Comparison of ENCODE assay signal across 26 mouse cellular contexts in the genomic region with DNA sequence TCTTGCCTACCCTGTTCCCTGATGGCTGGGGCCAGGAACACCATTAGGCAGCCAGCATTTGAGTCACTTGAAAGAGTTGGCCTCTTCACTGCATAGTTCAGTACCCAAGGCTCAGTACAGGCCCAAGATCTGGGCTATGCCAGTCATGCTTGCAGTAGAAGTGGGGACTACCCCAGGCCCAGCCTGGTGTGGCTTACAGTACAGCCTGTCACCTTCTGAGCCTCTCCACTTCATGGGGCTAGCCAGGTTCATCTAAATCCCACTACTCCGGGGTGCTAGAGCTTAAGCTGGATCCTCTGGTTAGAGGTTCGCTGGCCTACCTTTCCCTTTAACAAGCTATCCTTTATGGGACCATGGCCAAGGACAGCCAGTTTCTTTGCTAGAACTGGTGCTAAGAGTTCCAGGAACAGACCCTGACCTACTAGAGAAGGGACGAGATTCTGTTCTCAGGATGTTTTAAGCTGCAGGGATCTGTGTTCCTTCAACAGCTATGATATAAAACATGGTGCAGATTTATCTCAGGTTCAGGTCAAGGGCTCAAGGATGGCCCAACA. TPM values are rescaled to one million over a fixed set of nuclear protein-coding genes. Genes with fewer than 3 reads are reported as not detected.
DNase-seq lines count a peak whose midpoint lies in the region; ATAC-seq and TF ChIP-seq lines count a peak whose summit lies in the region.
"Had no signal": no experiment of that assay in that cellular context is flagged by ENCODE, and none has a peak within 500 bp of the region (broad histone marks: within the 10 kb centered on the region; RNA-seq: fewer than 3 reads in every experiment).

No protein-coding gene starts in this region.

- 0 out of 2 replicates have a peak overlapping the region, but pooled peaks have one; percentile 16 for H3K9ac ChIP-seq in hindbrain, embryonic 13.5 days
- no peak overlapping the region for H3K9ac ChIP-seq in hindbrain, embryonic 11.5 days (ENCODE audit: low read depth, low read length)
- H3K9ac ChIP-seq in liver, embryonic 16.5 days (ENCODE audit: low read depth, low read length), result no peak overlapping the region
- H3K9ac ChIP-seq: embryonic facial prominence, embryonic 13.5 days; forebrain, embryonic 15.5 days; heart, embryonic 12.5 days; neural tube, embryonic 15.5 days; stomach, embryonic 15.5 days had no signal

- no peak for TF ChIP-seq POLR2A in cerebellum, adult 2 months (IDR thresholded peaks at IDR 0.05; ENCODE audit: borderline replicate concordance, insufficient read depth, low read length)

- WGBS in cerebellum, adult 2 months, result 88% methylated on average over 3 of the region's 3 CpGs
- WGBS in hindbrain, embryonic 13.5 days, result 91% methylated on average over 3 of the region's 3 CpGs
- WGBS in hindbrain, embryonic 11.5 days, result 95% methylated on average over 3 of the region's 3 CpGs
- 77% methylated on average over 3 of the region's 3 CpGs for WGBS in liver, embryonic 16.5 days (ENCODE audit: insufficient replicate concordance)

- peaks cover 44% of the 10 kb centered on the region for H3K4me1 ChIP-seq in cerebellum, adult 2 months (ENCODE audit: control insufficient read depth, insufficient read depth, low read length)
- H3K4me1 ChIP-seq in hindbrain, embryonic 13.5 days (replicated peaks), result peaks cover 41% of the 10 kb centered on the region
- peaks cover 4% of the 10 kb centered on the region; the same call in 1 of the 2 replicates for H3K4me1 ChIP-seq in hindbrain, embryonic 11.5 days (replicated peaks; ENCODE audit: control insufficient read depth, insufficient read depth, low read length)
- H3K4me1 ChIP-seq in megakaryocyte, embryonic 14.5 days, result peaks cover 59% of the 10 kb centered on the region
- H3K4me1 ChIP-seq in liver, embryonic 16.5 days (ENCODE audit: control insufficient read depth, low read depth, low read length), result peaks cover 28% of the 10 kb centered on the region

- H3K27me3 ChIP-seq in cerebellum, adult 2 months (ENCODE audit: control insufficient read depth, insufficient read depth, low read length), result no peaks in the 10 kb centered on the region
- peaks cover 18% of the 10 kb centered on the region for H3K27me3 ChIP-seq in hindbrain, embryonic 13.5 days
- H3K27me3 ChIP-seq in hindbrain, embryonic 11.5 days (ENCODE audit: control insufficient read depth, insufficient read depth, low read length), result no peaks in the 10 kb centered on the region; the same call in 1 of the 2 replicates
- H3K27me3 ChIP-seq in megakaryocyte, embryonic 14.5 days (replicated peaks), result peaks cover 7% of the 10 kb centered on the region
- H3K27me3 ChIP-seq in liver, embryonic 16.5 days (ENCODE audit: control insufficient read depth, insufficient read depth, low read depth, low read length), result peaks cover 24% of the 10 kb centered on the region
- H3K27me3 ChIP-seq: heart, embryonic 12.5 days; stomach, embryonic 15.5 days had no signal

- H3K36me3 ChIP-seq in hindbrain, embryonic 13.5 days, result peaks cover 48% of the 10 kb centered on the region
- H3K36me3 ChIP-seq in hindbrain, embryonic 11.5 days (ENCODE audit: control insufficient read depth, insufficient read depth, low read length), result peaks cover 3% of the 10 kb centered on the region; the same call in 1 of the 2 replicates
- H3K36me3 ChIP-seq in megakaryocyte, embryonic 14.5 days (replicated peaks; ENCODE audit: low read length), result peaks cover 59% of the 10 kb centered on the region
- H3K36me3 ChIP-seq in liver, embryonic 16.5 days (ENCODE audit: control insufficient read depth, insufficient read depth), result peaks cover 39% of the 10 kb centered on the region

- H3K27ac ChIP-seq in cerebellum, adult 2 months (ENCODE audit: insufficient read depth, low read length), result 0 out of 2 replicates have a peak overlapping the region, but pooled peaks have one; percentile 11
- no peak overlapping the region for H3K27ac ChIP-seq in hindbrain, embryonic 13.5 days
- no peak overlapping the region for H3K27ac ChIP-seq in hindbrain, embryonic 11.5 days (ENCODE audit: low read depth, low read length)
- 0 out of 2 replicates have a peak overlapping the region, but pooled peaks have one; percentile 29 for H3K27ac ChIP-seq in liver, embryonic 16.5 days (ENCODE audit: low read length)
- H3K27ac ChIP-seq: embryonic facial prominence, embryonic 13.5 days; forebrain, embryonic 15.5 days; hindbrain, embryonic 12.5 days; kidney, postnatal 0 days; neural tube, embryonic 15.5 days; stomach, embryonic 15.5 days had no signal

- DNase-seq in cerebellum, adult 2 months, result peak in 1 of 2 experiments; percentile 26
- DNase-seq in hindbrain, embryonic 11.5 days (ENCODE audit: low spot score), result no peak
- DNase-seq in ovary, postnatal 14 days (ENCODE audit: low spot score), result no peak
- DNase-seq: embryo, embryonic 11 days; gastrocnemius, postnatal 14 days; heart, adult 11 months; heart, postnatal 10 days; kidney, adult 18-20 months; left cerebral cortex, postnatal 4 days; lung, adult 2 months; lung, postnatal 14 days; midbrain, embryonic 14.5 days had no signal

- H3K9me3 ChIP-seq in hindbrain, embryonic 13.5 days, result no peaks in the 10 kb centered on the region
- no peaks in the 10 kb centered on the region for H3K9me3 ChIP-seq in hindbrain, embryonic 11.5 days (ENCODE audit: control insufficient read depth, low read length)
- H3K9me3 ChIP-seq in megakaryocyte, embryonic 14.5 days, result peaks cover 4% of the 10 kb centered on the region; the same call in 1 of the 2 replicates
- no peaks in the 10 kb centered on the region for H3K9me3 ChIP-seq in liver, embryonic 16.5 days (replicated peaks; ENCODE audit: control insufficient read depth, low read length)
- H3K9me3 ChIP-seq: embryonic facial prominence, embryonic 13.5 days; forebrain, embryonic 15.5 days; heart, embryonic 12.5 days; hindbrain, embryonic 12.5 days; neural tube, embryonic 15.5 days; stomach, embryonic 15.5 days had no signal

- no peak for ATAC-seq in cerebellum, adult (ENCODE audit: insufficient number of reproducible peaks, low FRiP score, low TSS enrichment)
- no peak for ATAC-seq in hindbrain, embryonic 13.5 days (ENCODE audit: low FRiP score)
- ATAC-seq in hindbrain, embryonic 11.5 days (ENCODE audit: low FRiP score), result no peak
- ATAC-seq in megakaryocyte, adult 5-6 weeks (ENCODE audit: poor library complexity, severe bottlenecking), result no peak
- ATAC-seq in liver, embryonic 16.5 days (ENCODE audit: low read depth), result no peak
- ATAC-seq: forebrain, embryonic 15.5 days had no signal

- no peak overlapping the region for H3K4me3 ChIP-seq in cerebellum, adult 2 months (replicated peaks; ENCODE audit: insufficient read depth, low read depth, low read length)
- no peak overlapping the region for H3K4me3 ChIP-seq in hindbrain, embryonic 13.5 days
- H3K4me3 ChIP-seq in hindbrain, embryonic 11.5 days (ENCODE audit: low read depth, low read length), result no peak overlapping the region
- peak overlapping the region; percentile 30 for H3K4me3 ChIP-seq in megakaryocyte, embryonic 14.5 days (replicated peaks)
- no peak overlapping the region for H3K4me3 ChIP-seq in liver, embryonic 16.5 days (ENCODE audit: low read depth, low read length)
- H3K4me3 ChIP-seq: embryonic facial prominence, embryonic 13.5 days; forebrain, embryonic 15.5 days; heart, embryonic 12.5 days; hindbrain, embryonic 12.5 days; neural tube, embryonic 15.5 days; stomach, embryonic 15.5 days had no signal

- H3K4me2 ChIP-seq in hindbrain, embryonic 13.5 days, result no peak overlapping the region
- no peak overlapping the region for H3K4me2 ChIP-seq in hindbrain, embryonic 11.5 days (replicated peaks; ENCODE audit: low read depth, low read length)
- H3K4me2 ChIP-seq in liver, embryonic 16.5 days (ENCODE audit: low read depth, low read length), result no peak overlapping the region
- H3K4me2 ChIP-seq: forebrain, embryonic 15.5 days; heart, embryonic 12.5 days; hindbrain, embryonic 12.5 days; stomach, embryonic 15.5 days had no signal

- no peak for TF ChIP-seq CTCF in cerebellum, adult 2 months (IDR thresholded peaks at IDR 0.05; ENCODE audit: borderline replicate concordance, insufficient read depth, low read depth, low read length)

RNA-seq across cellular contexts. Expression of a gene that starts 2.1 kb away (rescaled TPM):
- 14.8 and 15.2 TPM in 2 replicates for polyA plus RNA-seq in cerebellum, adult 2 months (2012; rRNA removed)
- polyA plus RNA-seq in hindbrain, embryonic 13.5 days (2015; fragmentation: Nextera tagmentation; extraction: Ambion mirVana), result 35.6 and 38.7 TPM in 2 replicates
- polyA plus RNA-seq in hindbrain, embryonic 11.5 days (2014; fragmentation: Nextera tagmentation; extraction: Ambion mirVana), result 28.6 and 29.0 TPM in 2 replicates
- 3.6 and 8.8 TPM in 2 replicates for polyA plus RNA-seq in megakaryocyte, embryonic 14.5 days (2012; ENCODE audit: insufficient read depth, low replicate concordance)
- total RNA-seq in megakaryocyte, adult 5-6 weeks (2015), result 9.8 and 12.1 TPM in 2 replicates
- total RNA-seq in megakaryocyte, adult 5-6 weeks (2017), result 6.8 and 9.9 TPM in 2 replicates
- 18.5 and 19.6 TPM in 2 replicates for polyA plus RNA-seq in liver, embryonic 16.5 days (2015; fragmentation: Nextera tagmentation; extraction: Ambion mirVana)

RNA-seq across cellular contexts. Expression of a gene that starts 6.3 kb away (rescaled TPM):
- 31.3 and 32.1 TPM in 2 replicates for polyA plus RNA-seq in cerebellum, adult 2 months (2012; rRNA removed)
- polyA plus RNA-seq in hindbrain, embryonic 13.5 days (2015; fragmentation: Nextera tagmentation; extraction: Ambion mirVana), result 21.0 and 24.1 TPM in 2 replicates
- 19.1 and 21.0 TPM in 2 replicates for polyA plus RNA-seq in hindbrain, embryonic 11.5 days (2014; fragmentation: Nextera tagmentation; extraction: Ambion mirVana)
- 16.1 and 37.2 TPM in 2 replicates for polyA plus RNA-seq in megakaryocyte, embryonic 14.5 days (2012; ENCODE audit: insufficient read depth, low replicate concordance)
- total RNA-seq in megakaryocyte, adult 5-6 weeks (2015), result not detected in 2 replicates
- not detected in 2 replicates for total RNA-seq in megakaryocyte, adult 5-6 weeks (2017)
- polyA plus RNA-seq in liver, embryonic 16.5 days (2015; fragmentation: Nextera tagmentation; extraction: Ambion mirVana), result 5.8 and 6.5 TPM in 2 replicates

RNA-seq across cellular contexts. Expression of a gene that starts 23.2 kb away (rescaled TPM):
- 48.2 and 51.5 TPM in 2 replicates for polyA plus RNA-seq in cerebellum, adult 2 months (2012; rRNA removed)
- 43.7 and 46.9 TPM in 2 replicates for polyA plus RNA-seq in hindbrain, embryonic 13.5 days (2015; fragmentation: Nextera tagmentation; extraction: Ambion mirVana)
- polyA plus RNA-seq in hindbrain, embryonic 11.5 days (2014; fragmentation: Nextera tagmentation; extraction: Ambion mirVana), result 82.5 and 84.2 TPM in 2 replicates
- 15.1 and 78.7 TPM in 2 replicates for polyA plus RNA-seq in megakaryocyte, embryonic 14.5 days (2012; ENCODE audit: insufficient read depth, low replicate concordance)
- 38.9 and 42.8 TPM in 2 replicates for total RNA-seq in megakaryocyte, adult 5-6 weeks (2015)
- 32.5 and 47.7 TPM in 2 replicates for total RNA-seq in megakaryocyte, adult 5-6 weeks (2017)
- polyA plus RNA-seq in liver, embryonic 16.5 days (2015; fragmentation: Nextera tagmentation; extraction: Ambion mirVana), result 58.1 and 63.4 TPM in 2 replicates

RNA-seq across cellular contexts. Expression of a gene that starts 28.3 kb away (rescaled TPM):
- not detected in 2 replicates for polyA plus RNA-seq in cerebellum, adult 2 months (2012; rRNA removed)
- polyA plus RNA-seq in hindbrain, embryonic 13.5 days (2015; fragmentation: Nextera tagmentation; extraction: Ambion mirVana), result not detected in 2 replicates
- polyA plus RNA-seq in hindbrain, embryonic 11.5 days (2014; fragmentation: Nextera tagmentation; extraction: Ambion mirVana), result not detected in 2 replicates
- not detected in 2 replicates for polyA plus RNA-seq in megakaryocyte, embryonic 14.5 days (2012; ENCODE audit: insufficient read depth, low replicate concordance)
- total RNA-seq in megakaryocyte, adult 5-6 weeks (2015), result not detected in 2 replicates
- total RNA-seq in megakaryocyte, adult 5-6 weeks (2017), result not detected in 2 replicates
- polyA plus RNA-seq in liver, embryonic 16.5 days (2015; fragmentation: Nextera tagmentation; extraction: Ambion mirVana), result not detected in 2 replicates
- total RNA-seq: layer of hippocampus, postnatal 14 days; left cerebral cortex, adult 8-10 months; left cerebral cortex, postnatal 4 days had no signal
- polyA plus RNA-seq: forebrain, embryonic 15.5 days; heart, embryonic 12.5 days; hindbrain, embryonic 12.5 days; kidney, postnatal 0 days; midbrain, embryonic 14.5 days; neural tube, embryonic 15.5 days had no signal

RNA-seq across cellular contexts. Expression of a gene that starts 39.1 kb away (rescaled TPM):
- 81.0 and 86.9 TPM in 2 replicates for polyA plus RNA-seq in cerebellum, adult 2 months (2012; rRNA removed)
- 43.5 and 51.8 TPM in 2 replicates for polyA plus RNA-seq in hindbrain, embryonic 13.5 days (2015; fragmentation: Nextera tagmentation; extraction: Ambion mirVana)
- 28.9 and 31.4 TPM in 2 replicates for polyA plus RNA-seq in hindbrain, embryonic 11.5 days (2014; fragmentation: Nextera tagmentation; extraction: Ambion mirVana)
- polyA plus RNA-seq in megakaryocyte, embryonic 14.5 days (2012; ENCODE audit: insufficient read depth, low replicate concordance), result 14.4 and 52.1 TPM in 2 replicates
- 6.6 and 10.7 TPM in 2 replicates for total RNA-seq in megakaryocyte, adult 5-6 weeks (2015)
- 9.5 and 11.9 TPM in 2 replicates for total RNA-seq in megakaryocyte, adult 5-6 weeks (2017)
- polyA plus RNA-seq in liver, embryonic 16.5 days (2015; fragmentation: Nextera tagmentation; extraction: Ambion mirVana), result 30.8 and 31.5 TPM in 2 replicates

Comparison
In these comparisons a context has a peak if more than half of its experiments do, and no peak if none do; other contexts are left out.
1. H3K27ac ChIP-seq: peak in cerebellum, adult 2 months (single experiment) and liver, embryonic 16.5 days (single experiment); none in hindbrain, embryonic 13.5 days (single experiment) and hindbrain, embryonic 11.5 days (single experiment).